Mouse (Mus musculus) midbrain, embryonic 11.5 days (tissue): ENCODE results near the gene Cyp4f14. TPM values are rescaled to one million over a fixed set of nuclear protein-coding genes. Genes with fewer than 3 reads are reported as not detected.

Experiments used
- ATAC-seq: fragments of 200-750 bp; cut with Nextera tagmentation; 2 replicates; pipeline ENCODE4 v1.8.0; 2017; ENCODE audit warnings: moderate TSS enrichment, moderate library complexity; ENCODE audit not compliant: low FRiP score
- DNase-seq: peaks from one replicate; pipeline ENCODE4 v3.0.0; 2015; ENCODE audit warnings: low spot score; ENCODE audit errors: missing footprints
- H3K27ac ChIP-seq: fragments of 300-500 bp; sonication (generic); 2 replicates; pipeline ENCODE4 v1.5.1; 2014; ENCODE audit warnings: low read depth, low read length
- H3K27me3 ChIP-seq: fragments of 300-500 bp; sonication (generic); 2 replicates; pipeline ENCODE4 v1.6.1; 2014; ENCODE audit warnings: mild to moderate bottlenecking, low read length, moderate library complexity, mixed read lengths; ENCODE audit not compliant: control insufficient read depth, insufficient read depth
- H3K36me3 ChIP-seq: fragments of 300-500 bp; sonication (generic); 2 replicates; pipeline ENCODE4 v1.6.1; 2014; ENCODE audit warnings: mild to moderate bottlenecking, low read length, moderate library complexity, mixed read lengths; ENCODE audit not compliant: control insufficient read depth, insufficient read depth
- H3K4me1 ChIP-seq: fragments of 300-500 bp; sonication (generic); 2 replicates; pipeline ENCODE4 v1.6.1; 2014; ENCODE audit warnings: low read length; ENCODE audit not compliant: control insufficient read depth, insufficient read depth
- H3K4me2 ChIP-seq: fragments of 300-500 bp; sonication (generic); 2 replicates; pipeline ENCODE4 v1.6.1; 2014; ENCODE audit warnings: mild to moderate bottlenecking, moderate library complexity
- H3K4me3 ChIP-seq: fragments of 300-500 bp; sonication (generic); 2 replicates; pipeline ENCODE4 v1.5.1; 2014; ENCODE audit warnings: low read depth, low read length
- H3K9ac ChIP-seq: fragments of 300-500 bp; sonication (generic); 2 replicates; pipeline ENCODE4 v1.6.1; 2014; ENCODE audit warnings: low read length
- H3K9me3 ChIP-seq: fragments of 300-500 bp; sonication (generic); 2 replicates; pipeline ENCODE4 v1.6.1; 2016; ENCODE audit warnings: low read length; ENCODE audit not compliant: control insufficient read depth
- WGBS: fragments of 180-500 bp; shearing (Covaris S2); extraction: QIAGEN DNeasy Blood & Tissue Kit; methylation state at CpG from one replicate; pipeline ENCODE4 v1.1.7; 2014; 5-methylcytosine and 5-hydroxymethylcytosine counted together
- polyA plus RNA-seq: library from polyadenylated mRNA; unstranded; fragments of >200 nt; fragmentation: Nextera tagmentation; extraction: Ambion mirVana; gene quantifications from 2 replicates; pipeline ENCODE4 v1.2.1, GENCODE M21; 2014

Cyp4f14 gene
- polyA plus RNA-seq, 1 experiment from 2014 or later = not detected

DNA sequence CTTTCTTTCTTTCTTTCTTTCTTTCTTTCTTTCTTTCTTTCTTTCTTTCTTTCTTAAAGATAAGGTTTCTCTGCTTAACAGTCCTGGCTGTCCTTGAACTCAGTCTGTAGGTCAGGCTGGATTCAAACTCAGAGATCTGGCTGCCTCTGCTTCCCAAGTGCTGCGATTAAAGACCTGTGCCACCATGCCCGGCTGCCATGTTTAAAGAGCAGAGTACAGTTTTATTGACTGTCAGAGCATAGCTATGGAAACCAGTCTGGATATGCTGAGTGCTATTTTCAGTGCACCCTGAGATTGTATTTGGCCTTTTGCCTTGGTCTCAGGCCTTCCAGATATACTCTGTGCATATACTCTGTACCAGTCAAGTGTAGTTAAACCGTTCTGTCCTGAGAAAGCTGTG is 26.5 kb upstream of the Cyp4f14 start:
- Histone ChIP-seq H3K36me3 (no peaks in the 10 kb centered on the region), H3K4me2 (no peak overlapping the region), H3K4me3 (no peak overlapping the region), H3K27ac (no peak overlapping the region), H3K27me3 (no peaks in the 10 kb centered on the region), H3K4me1 (no peaks in the 10 kb centered on the region), H3K9ac (no peak overlapping the region), H3K9me3 (no peaks in the 10 kb centered on the region)
- DNase-seq (no peak), ATAC-seq (no peak)
- 93% methylated on average over 3 of the region's 3 CpGs for WGBS

DNA sequence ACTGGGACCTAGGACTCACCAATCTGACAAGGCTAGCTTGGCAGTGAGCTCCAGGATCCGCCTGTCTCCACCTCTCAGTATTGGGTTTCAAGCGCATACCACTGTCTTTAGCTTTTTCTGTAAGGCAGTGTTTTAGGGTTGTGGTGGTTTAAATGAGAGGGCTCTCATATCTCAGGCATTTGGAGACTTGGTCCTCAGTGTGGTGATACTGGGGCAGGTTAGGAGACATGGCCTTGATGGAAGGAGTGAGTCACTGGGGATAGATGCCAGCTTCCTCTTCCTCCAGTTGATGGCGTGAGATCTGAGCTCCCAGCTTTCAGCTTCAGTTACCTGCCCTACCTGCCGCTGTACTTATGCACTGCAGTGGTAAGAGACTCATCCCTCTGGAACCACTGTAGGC is 22.7 kb upstream of the Cyp4f14 start:
- Histone ChIP-seq H3K4me1 (no peaks in the 10 kb centered on the region), H3K9me3 (no peaks in the 10 kb centered on the region), H3K4me2 (no peak overlapping the region), H3K27me3 (no peaks in the 10 kb centered on the region), H3K36me3 (no peaks in the 10 kb centered on the region), H3K27ac (no peak overlapping the region), H3K4me3 (no peak overlapping the region), H3K9ac (no peak overlapping the region)
- no peak for ATAC-seq
- WGBS = 68% methylated on average over 4 of the region's 4 CpGs
- DNase-seq = no peak

DNA sequence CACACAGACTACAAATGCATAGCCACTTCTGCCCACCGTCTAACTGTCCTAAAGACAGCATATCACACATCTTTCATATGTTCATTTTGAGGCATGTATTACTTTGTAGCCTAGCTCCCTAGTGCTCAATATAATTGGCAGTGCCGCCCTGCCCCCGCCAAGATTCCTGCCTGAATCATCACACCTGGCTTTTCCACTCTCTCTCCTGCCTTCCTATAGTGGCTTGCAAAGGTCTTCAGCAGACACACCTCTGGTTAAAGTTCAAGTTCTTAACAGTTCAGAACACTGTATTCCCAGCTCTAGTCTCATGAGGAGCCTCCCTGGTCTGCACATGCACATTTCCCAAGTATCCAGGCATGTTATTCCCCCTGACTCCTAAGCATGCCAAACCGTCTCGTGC is 10.7 kb upstream of the Cyp4f14 start:
- no peak overlapping the region for H3K4me2 ChIP-seq
- no peaks in the 10 kb centered on the region for H3K9me3 ChIP-seq
- no peak overlapping the region for H3K4me3 ChIP-seq
- 84% methylated on average over 5 of the region's 5 CpGs for WGBS
- no peak for DNase-seq
- no peak overlapping the region for H3K27ac ChIP-seq
- no peak for ATAC-seq
- H3K4me1 ChIP-seq = peaks cover 4% of the 10 kb centered on the region
- no peaks in the 10 kb centered on the region for H3K36me3 ChIP-seq
- H3K9ac ChIP-seq = no peak overlapping the region
- no peaks in the 10 kb centered on the region for H3K27me3 ChIP-seq

DNA sequence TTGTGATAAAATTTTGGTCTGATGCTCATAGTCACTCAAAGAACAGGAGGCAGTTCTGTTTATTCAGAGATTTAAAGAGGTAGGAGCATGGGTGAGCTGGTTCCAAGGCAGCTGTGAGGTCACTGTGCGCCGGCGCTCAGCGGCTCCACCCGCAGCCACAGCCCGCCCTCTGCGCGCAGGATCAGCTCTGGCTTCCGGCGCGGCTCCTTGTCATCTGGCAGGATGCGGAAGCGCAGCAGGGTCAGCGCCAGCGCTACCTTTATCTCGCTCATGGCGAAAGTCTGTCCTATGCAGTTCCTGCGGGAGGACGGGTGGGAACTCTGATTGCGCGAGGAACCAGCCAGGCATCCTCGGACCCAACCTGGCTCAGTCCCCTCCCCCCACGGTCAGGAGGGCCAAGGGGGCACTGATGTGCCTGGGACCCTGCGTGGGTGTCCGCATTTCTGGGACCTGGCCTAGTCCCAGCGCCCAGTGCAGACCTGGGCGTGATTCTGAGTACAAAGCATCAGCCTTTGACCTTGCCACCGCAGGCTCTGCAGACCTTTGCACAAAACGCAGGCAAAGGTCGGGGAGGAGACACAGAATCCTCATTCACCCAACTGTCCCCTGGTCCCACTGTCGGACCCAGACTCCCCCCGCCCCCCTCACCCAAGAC is 7.6 kb upstream of the Cyp4f14 start:
- DNase-seq (peak; percentile 95), ATAC-seq (peak; percentile 94)
- no peaks in the 10 kb centered on the region for H3K9me3 ChIP-seq
- H3K27ac ChIP-seq = no peak overlapping the region
- peak overlapping the region; percentile 67 for H3K4me2 ChIP-seq
- no peaks in the 10 kb centered on the region for H3K27me3 ChIP-seq
- H3K4me1 ChIP-seq = peaks cover 4% of the 10 kb centered on the region
- 15% methylated on average over 32 of the region's 32 CpGs for WGBS
- H3K9ac ChIP-seq = peak overlapping the region; percentile 73
- H3K36me3 ChIP-seq = no peaks in the 10 kb centered on the region
- peak overlapping the region; percentile 35 for H3K4me3 ChIP-seq

DNA sequence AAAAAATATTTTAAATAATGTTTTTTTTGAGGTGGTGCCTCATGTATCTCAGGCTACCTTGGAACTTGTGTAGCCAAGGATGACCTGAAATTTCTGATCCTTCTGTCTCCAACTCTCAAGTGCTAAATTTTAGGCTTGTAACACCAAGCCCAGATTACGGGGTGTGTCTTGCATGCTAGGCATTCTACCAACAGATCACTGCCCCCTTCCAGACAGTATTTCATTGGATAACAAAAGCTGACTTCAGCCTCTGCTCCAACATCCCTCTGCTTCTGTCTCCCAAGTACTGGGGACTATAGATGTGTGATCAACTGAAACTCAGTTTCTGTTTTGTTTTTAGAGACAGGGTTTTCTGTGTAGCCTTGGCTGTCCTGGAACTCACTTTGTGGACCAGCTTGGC is 6.5 kb upstream of the Cyp4f14 start:
- no peak overlapping the region for H3K4me2 ChIP-seq
- H3K9ac ChIP-seq = no peak overlapping the region; the same call in 1 of the 2 replicates
- no peak overlapping the region for H3K27ac ChIP-seq
- H3K4me1 ChIP-seq = peaks cover 4% of the 10 kb centered on the region
- no peaks in the 10 kb centered on the region for H3K27me3 ChIP-seq
- H3K36me3 ChIP-seq = no peaks in the 10 kb centered on the region
- no peak for DNase-seq
- 89% methylated on average over 1 of the region's 1 CpGs for WGBS
- H3K9me3 ChIP-seq = no peaks in the 10 kb centered on the region
- no peak for ATAC-seq
- no peak overlapping the region for H3K4me3 ChIP-seq

DNA sequence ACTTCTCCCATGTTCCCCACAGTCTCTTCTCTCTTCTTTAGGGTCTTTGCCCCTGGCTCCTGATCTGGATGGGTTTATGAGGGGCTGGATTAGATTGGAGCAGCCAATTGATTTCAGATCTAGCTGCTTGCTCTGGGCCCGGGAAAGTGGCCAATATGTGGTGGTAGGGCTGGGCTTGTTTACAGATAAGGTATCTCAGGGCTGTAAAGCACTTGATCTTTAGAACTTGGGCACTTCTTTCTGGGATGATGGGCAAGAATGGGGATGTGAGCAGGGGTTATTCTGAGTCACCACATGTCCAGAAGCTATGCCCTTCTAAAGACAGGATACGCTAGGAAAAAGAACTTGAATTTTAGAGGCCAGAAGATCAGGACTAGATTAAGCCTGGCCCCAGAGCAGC is 2.0 kb upstream of the Cyp4f14 start:
- ATAC-seq (no peak), DNase-seq (no peak)
- Histone ChIP-seq H3K4me3 (no peak overlapping the region), H3K9me3 (no peaks in the 10 kb centered on the region), H3K4me2 (no peak overlapping the region), H3K9ac (no peak overlapping the region), H3K4me1 (no peaks in the 10 kb centered on the region), H3K36me3 (no peaks in the 10 kb centered on the region), H3K27me3 (no peaks in the 10 kb centered on the region), H3K27ac (no peak overlapping the region)
- WGBS = 79% methylated on average over 2 of the region's 2 CpGs

DNA sequence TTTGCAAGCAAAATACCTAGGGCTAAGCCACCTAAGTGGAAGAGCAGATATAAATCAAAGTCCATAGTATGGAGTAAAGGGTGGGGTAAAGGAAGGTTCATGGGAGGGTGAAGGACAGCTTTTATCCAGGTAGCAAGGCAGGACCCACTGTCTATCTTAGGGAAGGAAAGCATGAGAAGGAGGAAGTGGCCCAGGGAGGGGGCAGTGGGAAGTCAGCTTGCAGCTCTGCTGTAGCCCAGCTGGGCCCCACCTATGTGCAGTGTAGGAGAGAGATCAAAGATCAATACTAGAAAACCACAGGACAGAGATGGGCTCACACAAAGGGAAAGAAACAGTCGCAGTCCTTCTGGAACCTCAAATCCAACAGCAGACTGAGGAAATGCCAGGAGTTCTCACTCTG is 1.1 kb downstream of the Cyp4f14 start:
- H3K4me3 ChIP-seq = no peak overlapping the region
- no peaks in the 10 kb centered on the region for H3K27me3 ChIP-seq
- H3K9ac ChIP-seq = no peak overlapping the region
- no peaks in the 10 kb centered on the region for H3K36me3 ChIP-seq
- no peak overlapping the region for H3K27ac ChIP-seq
- no peaks in the 10 kb centered on the region for H3K4me1 ChIP-seq
- H3K4me2 ChIP-seq = no peak overlapping the region
- DNase-seq (no peak), ATAC-seq (no peak)
- no peaks in the 10 kb centered on the region for H3K9me3 ChIP-seq
- 82% methylated on average over 1 of the region's 1 CpGs for WGBS

DNA sequence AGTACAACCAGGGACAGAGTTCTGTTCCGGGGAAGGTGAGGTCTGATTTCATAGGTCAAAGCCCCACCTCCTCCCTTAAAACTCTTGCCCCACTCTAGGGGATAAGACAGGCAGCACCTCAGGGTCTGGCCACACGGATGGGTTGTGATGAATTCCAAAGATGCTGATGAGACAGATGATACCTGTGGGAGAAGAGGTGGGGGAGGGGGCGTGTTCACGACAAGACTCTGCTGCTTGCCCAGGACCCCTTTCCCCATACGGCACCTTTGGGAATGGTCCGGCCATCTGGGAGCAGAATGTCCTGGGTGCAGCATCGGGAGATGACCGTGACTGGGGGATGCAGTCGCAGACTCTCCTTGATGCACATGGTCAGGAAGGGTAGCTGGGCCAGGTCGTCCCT is 11.0 kb downstream of the Cyp4f14 start:
- H3K4me1 ChIP-seq = no peaks in the 10 kb centered on the region
- H3K4me2 ChIP-seq = no peak overlapping the region
- no peaks in the 10 kb centered on the region for H3K9me3 ChIP-seq
- no peak overlapping the region for H3K4me3 ChIP-seq
- no peaks in the 10 kb centered on the region for H3K36me3 ChIP-seq
- no peak for ATAC-seq
- no peak overlapping the region for H3K9ac ChIP-seq
- WGBS = 81% methylated on average over 10 of the region's 10 CpGs
- no peak for DNase-seq
- no peaks in the 10 kb centered on the region for H3K27me3 ChIP-seq
- H3K27ac ChIP-seq = no peak overlapping the region

DNA sequence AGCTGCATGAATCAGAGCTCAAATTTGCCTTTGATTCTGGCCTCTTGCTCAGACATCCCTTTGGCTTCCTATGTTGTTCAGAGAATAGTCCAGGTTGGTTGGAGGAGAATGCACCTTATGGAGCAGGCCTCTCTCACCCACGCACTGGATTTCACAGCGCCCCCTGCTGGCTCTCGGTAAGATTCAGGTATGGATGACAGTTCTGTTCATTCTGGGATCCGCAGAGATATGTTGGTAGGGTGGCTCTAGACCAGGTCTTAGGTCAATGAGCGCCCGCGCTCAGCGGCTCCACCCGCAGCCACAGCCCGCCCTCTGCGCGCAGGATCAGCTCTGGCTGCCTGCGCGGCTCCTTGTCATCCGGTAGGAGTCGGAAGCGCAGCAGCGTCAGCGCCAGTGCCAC is 11.9 kb downstream of the Cyp4f14 start:
- H3K36me3 ChIP-seq = no peaks in the 10 kb centered on the region
- no peaks in the 10 kb centered on the region for H3K9me3 ChIP-seq
- ATAC-seq (no peak), DNase-seq (peak; percentile 89)
- H3K27ac ChIP-seq = no peak overlapping the region
- H3K27me3 ChIP-seq = no peaks in the 10 kb centered on the region
- no peak overlapping the region for H3K4me3 ChIP-seq
- H3K4me1 ChIP-seq = no peaks in the 10 kb centered on the region
- 9% methylated on average over 19 of the region's 19 CpGs for WGBS
- H3K4me2 ChIP-seq = peak overlapping the region; percentile 28; the same call in 1 of the 2 replicates
- no peak overlapping the region for H3K9ac ChIP-seq
